Mouse (Mus musculus): ENCODE data around the gene Slc10a7. TPM values are rescaled to one million over a fixed set of nuclear protein-coding genes. Genes with fewer than 3 reads are reported as not detected.
A peak's percentile ranks its signal among the peaks of the same experiment; 100 is the strongest.

Slc10a7 gene
- polyA plus RNA-seq, 1 experiment from 2014 or later: 8.6 TPM

GRCm38 (mm10) chr8:78604426-78604825, 95.3 kb downstream of the Slc10a7 start:
- 94% methylated on average over 9 of the region's 9 CpGs for WGBS
- no peak overlapping the region for H3K4me3 ChIP-seq (replicated peaks; ENCODE audit: low read depth, low read length)
- no peaks in the 10 kb centered on the region for H3K27me3 ChIP-seq (ENCODE audit: insufficient read depth, low read length)
- no peak overlapping the region for H3K27ac ChIP-seq
- TF ChIP-seq CTCF (IDR thresholded peaks at IDR 0.05; ENCODE audit: low read depth): no peak
- no peaks in the 10 kb centered on the region for H3K9me3 ChIP-seq (replicated peaks; ENCODE audit: low read length)
- 0 out of 2 replicates have a peak, but pooled peaks cover 11% of the 10 kb centered on the region for H3K36me3 ChIP-seq (ENCODE audit: insufficient read depth, low read length)
- no peak for ATAC-seq (replicated peaks; ENCODE audit: low FRiP score, low read depth)
- H3K4me1 ChIP-seq (replicated peaks; ENCODE audit: insufficient read depth, low read length): no peaks in the 10 kb centered on the region
- H3K4me2 ChIP-seq (ENCODE audit: low read length): no peak overlapping the region
- no peak for DNase-seq (ENCODE audit: low spot score)
- no peak overlapping the region for H3K9ac ChIP-seq (ENCODE audit: low read depth, low read length)

- Histone ChIP-seq H3K4me1 (replicated peaks; ENCODE audit: insufficient read depth, low read length) (no peaks in the 10 kb centered on the region), H3K27ac (no peak overlapping the region), H3K4me3 (replicated peaks; ENCODE audit: low read depth, low read length) (no peak overlapping the region), H3K27me3 (ENCODE audit: insufficient read depth, low read length) (no peaks in the 10 kb centered on the region), H3K9ac (ENCODE audit: low read depth, low read length) (no peak overlapping the region), H3K36me3 (ENCODE audit: insufficient read depth, low read length) (0 out of 2 replicates have a peak, but pooled peaks cover 1% of the 10 kb centered on the region), H3K4me2 (ENCODE audit: low read length) (no peak overlapping the region), H3K9me3 (replicated peaks; ENCODE audit: low read length) (no peaks in the 10 kb centered on the region)
- TF ChIP-seq CTCF (IDR thresholded peaks at IDR 0.05; ENCODE audit: low read depth): no peak
- ATAC-seq (replicated peaks; ENCODE audit: low FRiP score, low read depth): no peak
- DNase-seq (ENCODE audit: low spot score): no peak
- 81% methylated on average over 10 of the region's 10 CpGs for WGBS
These were observed 100.2 kb downstream of the Slc10a7 start for GRCm38 (mm10) chr8:78609301-78609700.

GRCm38 (mm10) chr8:78611019-78611418, 101.9 kb downstream of the Slc10a7 start:
- no peak overlapping the region for H3K27ac ChIP-seq
- 94% methylated on average over 6 of the region's 6 CpGs for WGBS
- DNase-seq (ENCODE audit: low spot score): no peak
- H3K4me3 ChIP-seq (replicated peaks; ENCODE audit: low read depth, low read length): no peak overlapping the region
- H3K9me3 ChIP-seq (replicated peaks; ENCODE audit: low read length): no peaks in the 10 kb centered on the region
- H3K36me3 ChIP-seq (ENCODE audit: insufficient read depth, low read length): no peaks in the 10 kb centered on the region
- no peak overlapping the region for H3K4me2 ChIP-seq (ENCODE audit: low read length)
- no peaks in the 10 kb centered on the region for H3K4me1 ChIP-seq (replicated peaks; ENCODE audit: insufficient read depth, low read length)
- no peaks in the 10 kb centered on the region for H3K27me3 ChIP-seq (ENCODE audit: insufficient read depth, low read length)
- no peak for ATAC-seq (replicated peaks; ENCODE audit: low FRiP score, low read depth)
- TF ChIP-seq CTCF (IDR thresholded peaks at IDR 0.05; ENCODE audit: low read depth): no peak
- no peak overlapping the region for H3K9ac ChIP-seq (ENCODE audit: low read depth, low read length)

- H3K4me3 ChIP-seq (replicated peaks; ENCODE audit: low read depth, low read length): no peak overlapping the region
- H3K27me3 ChIP-seq (ENCODE audit: insufficient read depth, low read length): no peaks in the 10 kb centered on the region
- H3K4me1 ChIP-seq (replicated peaks; ENCODE audit: insufficient read depth, low read length): no peaks in the 10 kb centered on the region; the same call in 1 of the 2 replicates
- no peak overlapping the region for H3K4me2 ChIP-seq (ENCODE audit: low read length)
- no peaks in the 10 kb centered on the region for H3K9me3 ChIP-seq (replicated peaks; ENCODE audit: low read length)
- no peak overlapping the region for H3K27ac ChIP-seq
- H3K36me3 ChIP-seq (ENCODE audit: insufficient read depth, low read length): no peaks in the 10 kb centered on the region
- no peak for ATAC-seq (replicated peaks; ENCODE audit: low FRiP score, low read depth)
- no peak overlapping the region for H3K9ac ChIP-seq (ENCODE audit: low read depth, low read length)
- DNase-seq (ENCODE audit: low spot score): no peak
- TF ChIP-seq CTCF (IDR thresholded peaks at IDR 0.05; ENCODE audit: low read depth): no peak
- 76% methylated on average over 4 of the region's 4 CpGs for WGBS
These were observed 113.2 kb downstream of the Slc10a7 start for GRCm38 (mm10) chr8:78622362-78622761.

GRCm38 (mm10) chr8:78623972-78624371, 114.8 kb downstream of the Slc10a7 start:
- H3K4me3 ChIP-seq (replicated peaks; ENCODE audit: low read depth, low read length): no peak overlapping the region
- no peaks in the 10 kb centered on the region for H3K36me3 ChIP-seq (ENCODE audit: insufficient read depth, low read length)
- H3K9ac ChIP-seq (ENCODE audit: low read depth, low read length): no peak overlapping the region
- no peaks in the 10 kb centered on the region; the same call in 1 of the 2 replicates for H3K4me1 ChIP-seq (replicated peaks; ENCODE audit: insufficient read depth, low read length)
- no peak for TF ChIP-seq CTCF (IDR thresholded peaks at IDR 0.05; ENCODE audit: low read depth)
- WGBS: 68% methylated on average over 5 of the region's 5 CpGs
- ATAC-seq (replicated peaks; ENCODE audit: low FRiP score, low read depth) (no peak), DNase-seq (ENCODE audit: low spot score) (no peak)
- H3K4me2 ChIP-seq (ENCODE audit: low read length): no peak overlapping the region
- H3K27ac ChIP-seq: no peak overlapping the region
- H3K27me3 ChIP-seq (ENCODE audit: insufficient read depth, low read length): no peaks in the 10 kb centered on the region
- no peaks in the 10 kb centered on the region for H3K9me3 ChIP-seq (replicated peaks; ENCODE audit: low read length)

GRCm38 (mm10) chr8:78624738-78625442, 115.7 kb downstream of the Slc10a7 start:
- DNase-seq (ENCODE audit: low spot score): peak; percentile 75
- Histone ChIP-seq H3K27me3 (ENCODE audit: insufficient read depth, low read length) (no peaks in the 10 kb centered on the region), H3K27ac (no peak overlapping the region), H3K9ac (ENCODE audit: low read depth, low read length) (no peak overlapping the region), H3K4me3 (replicated peaks; ENCODE audit: low read depth, low read length) (no peak overlapping the region), H3K9me3 (replicated peaks; ENCODE audit: low read length) (no peaks in the 10 kb centered on the region), H3K4me1 (replicated peaks; ENCODE audit: insufficient read depth, low read length) (no peaks in the 10 kb centered on the region; the same call in 1 of the 2 replicates), H3K36me3 (ENCODE audit: insufficient read depth, low read length) (no peaks in the 10 kb centered on the region), H3K4me2 (ENCODE audit: low read length) (no peak overlapping the region)
- 30% methylated on average over 12 of the region's 12 CpGs for WGBS
- no peak for TF ChIP-seq CTCF (IDR thresholded peaks at IDR 0.05; ENCODE audit: low read depth)
- ATAC-seq (replicated peaks; ENCODE audit: low FRiP score, low read depth): peak; percentile 43; the same call in 1 of the 2 replicates
